Mouse (Mus musculus): Measurements from ENCODE around the gene Carhsp1.

DNA sequence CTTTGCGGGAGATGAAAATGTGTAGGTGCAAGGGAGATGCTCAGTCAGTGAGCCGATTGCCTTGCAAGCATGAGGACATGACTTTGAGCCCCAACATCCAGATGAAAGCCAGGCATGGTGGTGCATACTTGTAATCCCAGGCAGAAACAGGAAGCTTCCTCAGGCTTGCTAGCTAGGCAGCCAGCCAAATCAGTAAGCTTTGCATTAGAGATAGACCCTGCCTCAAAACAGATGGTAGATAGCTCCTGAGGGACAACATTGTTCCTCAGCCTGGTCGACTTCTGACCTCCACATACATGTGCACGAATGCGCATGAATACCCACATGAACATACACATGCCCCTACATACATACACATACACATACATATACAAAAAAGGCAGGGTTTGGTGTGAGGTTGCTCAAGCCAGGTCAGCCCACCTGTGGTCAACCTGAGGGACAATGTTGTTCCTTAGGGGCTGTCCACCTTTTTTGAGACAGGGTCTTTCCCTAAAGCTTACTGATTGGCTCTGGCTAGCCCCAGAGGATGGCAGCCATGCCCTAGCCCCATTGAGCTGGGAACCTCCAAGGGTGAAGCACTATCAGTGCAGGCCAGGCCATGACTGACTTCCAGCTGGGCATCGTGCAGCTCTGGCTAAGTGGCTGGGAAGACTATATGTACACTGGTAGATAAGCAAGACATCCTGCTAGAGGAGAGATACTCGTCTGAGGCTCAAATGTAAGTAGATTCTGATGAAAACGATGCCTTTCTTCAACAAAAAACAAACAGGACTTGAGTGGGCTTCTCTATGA lies 59.5 kb downstream of the Carhsp1 start:
- no peak for TF ChIP-seq CTCF (IDR thresholded peaks at IDR 0.05; ENCODE audit: control insufficient read depth, insufficient read depth, insufficient replicate concordance, low read depth, low read length)
- TF ChIP-seq POLR2A (IDR thresholded peaks at IDR 0.05; ENCODE audit: control insufficient read depth, low read depth, low read length): no peak

All from testis, adult 2 months (tissue).